Mouse (Mus musculus) A20 (cell line): ENCODE measurements at regions not wholly inside any gene's neighbourhood (a gene's known extent, or its start where the extent isn't known, plus 50 kb on each side); places are given as distances from the start of the nearest gene placed in this dataset.

Experiments used
- DNase-seq: peaks from one replicate; pipeline ENCODE4 v3.0.0-alpha.2; 2011; ENCODE audit warnings: low read depth, low spot score

GRCm38 (mm10) chr6:148600934-148601333 lies 156.7 kb upstream of the Tmtc1 start:
- DNase-seq, result no peak

GRCm38 (mm10) chr6:148599473-148599872 lies 155.3 kb upstream of the Tmtc1 start:
- DNase-seq, result no peak

GRCm38 (mm10) chr6:148598746-148599337 lies 154.7 kb upstream of the Tmtc1 start:
- no peak for DNase-seq

- DNase-seq, result no peak
Observed at GRCm38 (mm10) chr6:148595009-148595770, 151.0 kb upstream of the Tmtc1 start.

GRCm38 (mm10) chr6:148588971-148589370 lies 144.8 kb upstream of the Tmtc1 start:
- no peak for DNase-seq

- no peak for DNase-seq
Observed at GRCm38 (mm10) chr6:148586439-148587321, 142.5 kb upstream of the Tmtc1 start.

- DNase-seq, result no peak
Observed at GRCm38 (mm10) chr6:148584126-148584525, 139.9 kb upstream of the Tmtc1 start.

GRCm38 (mm10) chr6:148578281-148578680 lies 134.1 kb upstream of the Tmtc1 start:
- DNase-seq, result no peak

GRCm38 (mm10) chr6:148577663-148578062 lies 133.5 kb upstream of the Tmtc1 start:
- DNase-seq, result peak; percentile 47

- DNase-seq, result no peak
Observed at GRCm38 (mm10) chr6:148574742-148575453, 130.7 kb upstream of the Tmtc1 start.

GRCm38 (mm10) chr6:148572201-148572600 lies 128.0 kb upstream of the Tmtc1 start:
- DNase-seq, result no peak

GRCm38 (mm10) chr6:148571651-148572050 lies 127.5 kb upstream of the Tmtc1 start:
- DNase-seq, result no peak

GRCm38 (mm10) chr6:148564146-148564545 lies 120.0 kb upstream of the Tmtc1 start:
- DNase-seq, result no peak

- DNase-seq, result no peak
Observed at GRCm38 (mm10) chr6:148562206-148562708, 118.1 kb upstream of the Tmtc1 start.

- DNase-seq, result no peak
Observed at GRCm38 (mm10) chr6:148556484-148556871, 112.3 kb upstream of the Tmtc1 start.

- no peak for DNase-seq
Observed at GRCm38 (mm10) chr6:148555651-148556483, 111.7 kb upstream of the Tmtc1 start.

GRCm38 (mm10) chr6:148554463-148554862 lies 110.3 kb upstream of the Tmtc1 start:
- DNase-seq, result no peak

GRCm38 (mm10) chr6:148553616-148554015 lies 109.4 kb upstream of the Tmtc1 start:
- DNase-seq, result no peak

GRCm38 (mm10) chr6:148551097-148551496 lies 106.9 kb upstream of the Tmtc1 start:
- DNase-seq, result no peak

GRCm38 (mm10) chr6:148548138-148548778 lies 104.1 kb upstream of the Tmtc1 start:
- DNase-seq, result no peak
